Mouse (Mus musculus): Measurements from ENCODE around the gene Gtsf1.

Gtsf1 gene

DNA sequence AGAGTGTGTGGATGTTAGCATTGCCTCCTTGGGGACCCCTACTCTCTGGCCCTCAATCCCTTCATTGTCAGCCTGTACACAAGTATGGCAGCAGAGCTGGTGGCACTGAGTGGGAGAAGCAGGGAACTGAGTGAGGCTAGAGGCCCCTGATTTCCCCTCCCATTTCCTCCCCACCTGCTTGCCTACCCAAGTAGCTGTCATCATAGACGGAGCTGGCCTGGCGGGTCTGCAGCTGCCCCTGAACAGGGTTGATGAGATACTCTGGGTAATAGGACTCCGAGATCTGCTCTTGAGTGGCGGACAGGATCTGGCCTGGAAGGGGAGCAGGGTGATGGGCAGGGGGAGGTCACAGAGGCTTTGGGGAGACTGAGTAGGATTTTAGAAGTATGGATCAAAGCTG is 74.1 kb downstream of the Gtsf1 start:
- no peak for DNase-seq

DNA sequence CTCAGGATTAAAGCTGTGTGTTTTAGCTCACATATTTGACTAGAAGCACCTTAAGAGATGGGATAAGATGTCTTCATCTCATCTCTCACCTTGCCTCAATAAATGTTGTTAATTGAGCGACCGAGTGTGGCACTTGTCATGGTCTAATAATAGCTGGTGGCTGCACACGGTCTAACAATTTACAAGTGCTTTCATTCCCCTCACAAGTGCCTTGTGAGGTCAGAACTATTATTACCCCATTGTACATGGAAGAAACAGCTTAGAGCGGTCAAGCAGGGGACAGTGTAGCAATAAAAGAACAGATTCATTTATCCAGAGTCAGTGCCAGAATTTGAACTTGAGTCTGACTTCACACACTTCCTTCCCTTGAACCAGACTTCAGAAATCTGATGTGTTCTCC is 74.8 kb downstream of the Gtsf1 start:
- DNase-seq, result no peak

DNA sequence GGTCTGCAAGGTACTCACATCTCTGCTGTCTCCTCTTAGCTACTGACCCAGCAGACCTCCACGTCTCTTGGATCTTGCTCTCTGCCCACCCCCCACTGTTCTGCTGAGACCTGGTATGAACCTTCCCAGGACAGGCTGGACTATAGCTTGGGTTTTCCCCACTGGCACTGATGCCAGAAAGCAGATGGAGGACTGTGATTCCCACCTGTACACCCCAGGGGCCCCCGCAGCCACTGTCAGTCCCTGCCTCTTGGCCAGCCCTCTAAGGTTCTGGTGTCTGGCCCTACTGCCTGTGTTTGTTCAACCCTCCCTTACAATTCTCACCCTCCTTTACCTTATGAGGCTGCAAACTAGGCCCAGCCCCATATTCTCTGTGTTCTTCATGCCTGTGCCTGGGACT is 75.6 kb downstream of the Gtsf1 start:
- DNase-seq, result peak; percentile 78 to 86

DNA sequence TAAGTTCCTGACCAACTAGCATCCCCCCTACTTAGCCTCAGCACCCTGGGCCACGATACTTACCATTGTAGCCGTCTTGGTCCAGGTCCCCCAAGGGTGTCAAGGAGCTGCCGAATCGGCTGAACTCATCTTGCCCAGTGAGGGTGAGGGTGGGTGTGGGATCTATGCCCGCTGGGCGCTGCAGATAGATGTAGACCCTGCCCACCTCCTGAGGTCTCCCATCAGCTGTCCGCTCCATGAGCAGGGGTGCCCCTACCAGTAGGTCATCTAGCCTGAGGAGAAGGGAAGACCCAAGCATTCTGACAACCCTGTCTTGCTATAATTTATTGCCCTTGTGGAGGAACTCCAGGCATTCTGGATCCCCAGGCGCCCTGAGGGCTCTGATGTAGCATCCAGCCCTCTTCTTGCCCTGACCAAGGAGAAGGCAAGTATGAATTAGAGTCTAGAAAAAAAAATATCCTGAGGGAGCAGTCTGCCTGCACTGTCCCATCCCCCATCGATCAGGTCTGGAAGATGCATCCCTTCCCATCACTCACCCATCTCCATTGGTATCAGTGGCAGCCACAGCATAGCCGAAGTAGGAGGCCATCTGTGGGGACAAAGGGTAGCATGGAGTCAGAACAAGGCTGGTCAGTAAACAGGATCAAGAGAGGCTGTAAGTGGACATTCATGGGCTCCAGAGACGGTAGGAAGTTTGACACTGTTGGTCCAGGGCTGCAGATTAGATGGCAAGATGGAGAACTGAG is 76.6 kb downstream of the Gtsf1 start:
- no peak for DNase-seq

DNA sequence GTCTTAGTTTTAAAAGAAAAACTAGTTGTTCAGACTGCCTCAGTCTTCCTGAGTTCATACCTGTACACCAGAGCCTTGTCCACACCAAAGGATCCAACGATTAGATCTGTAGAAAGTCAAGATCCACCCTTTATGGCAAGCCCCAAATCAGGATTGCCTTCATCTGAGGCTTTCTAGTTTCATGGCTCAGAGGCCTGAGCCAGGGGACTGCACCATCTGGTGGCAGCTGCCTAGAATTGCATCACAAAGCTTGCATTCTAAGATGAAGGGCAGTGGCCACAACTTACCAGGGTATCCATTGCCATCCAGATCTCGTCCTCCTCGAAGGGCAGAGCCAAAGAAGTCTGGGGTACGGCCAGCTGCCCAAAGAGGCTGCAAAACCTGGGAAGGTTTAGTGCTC is 77.4 kb downstream of the Gtsf1 start:
- DNase-seq, result peak; percentile 83

Data from cerebellum, postnatal 10 days (tissue).